Mouse (Mus musculus) spleen, adult 2 months (tissue): Measurements from ENCODE around the gene Gm17428.

Experiments
- CTCF ChIP-seq: fragments of 200-500 bp; IDR thresholded peaks from 2 replicates; pipeline ENCODE4 v1.5.1; 2011; ENCODE audit warnings: mild to moderate bottlenecking, inconsistent platforms; ENCODE audit not compliant: insufficient read depth, insufficient read length, insufficient replicate concordance; ENCODE audit errors: extremely low read depth
- POLR2A ChIP-seq: fragments of 200-500 bp; IDR thresholded peaks from 2 replicates; pipeline ENCODE4 v1.6.1; 2011; ENCODE audit warnings: low read depth, low read length, inconsistent platforms

DNA sequence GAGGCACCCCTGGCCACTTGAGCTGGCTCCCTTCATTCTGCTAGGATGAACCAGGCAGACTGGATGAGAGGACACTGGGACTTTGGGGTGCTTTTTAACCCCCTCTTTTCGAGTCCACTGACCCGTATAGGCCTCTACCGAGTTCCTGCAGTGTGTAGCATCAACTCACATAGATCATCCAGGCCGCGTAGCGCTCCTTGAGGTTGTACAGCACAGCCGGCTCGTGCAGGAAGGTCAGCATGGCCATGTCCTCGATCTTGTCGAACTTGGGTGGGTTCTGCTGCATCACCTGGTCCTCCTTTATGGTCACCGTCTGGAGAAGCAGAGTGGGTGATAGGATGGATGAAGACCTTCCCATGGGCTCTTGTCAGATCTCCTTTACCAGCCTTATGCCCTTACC is 13.0 kb upstream of the Gm17428 start:
- no peak for TF ChIP-seq POLR2A
- no peak for TF ChIP-seq CTCF
